Mouse (Mus musculus): ENCODE measurements around the gene Dip2b. TPM values are rescaled to one million over a fixed set of nuclear protein-coding genes. Genes with fewer than 3 reads are reported as not detected.

Dip2b gene
- polyA plus RNA-seq, 1 experiment from 2014 or later: 22.8 TPM

DNA sequence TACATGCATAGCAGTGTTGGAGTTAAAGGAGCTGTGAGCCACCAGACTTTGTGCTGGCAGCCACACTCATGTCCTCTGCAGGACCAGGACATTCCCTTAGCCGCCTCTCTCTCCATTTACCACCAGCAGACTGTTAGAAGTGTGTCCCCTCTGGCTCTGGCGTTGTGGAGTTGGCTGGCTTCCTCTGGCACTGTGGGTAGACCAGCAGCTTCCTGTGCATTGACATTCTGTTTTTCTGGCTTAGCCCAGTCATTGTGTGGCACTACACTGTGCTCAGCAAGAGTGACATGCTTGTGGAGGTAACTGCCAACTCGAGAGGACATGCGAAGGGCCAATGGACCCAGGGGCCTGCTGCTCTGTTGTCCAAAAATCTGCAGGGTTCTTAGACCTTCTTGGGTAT lies 141.8 kb downstream of the Dip2b start:
- Histone ChIP-seq H3K36me3 (ENCODE audit: inconsistent target) (peaks cover 41% of the 10 kb centered on the region), H3K27ac (no peak overlapping the region), H3K79me2 (ENCODE audit: inconsistent target) (no peaks in the 10 kb centered on the region), H3K4me3 (ENCODE audit: inconsistent target) (no peak overlapping the region)
- WGBS (ENCODE audit: missing documents): 43% methylated on average over 4 of the region's 4 CpGs

DNA sequence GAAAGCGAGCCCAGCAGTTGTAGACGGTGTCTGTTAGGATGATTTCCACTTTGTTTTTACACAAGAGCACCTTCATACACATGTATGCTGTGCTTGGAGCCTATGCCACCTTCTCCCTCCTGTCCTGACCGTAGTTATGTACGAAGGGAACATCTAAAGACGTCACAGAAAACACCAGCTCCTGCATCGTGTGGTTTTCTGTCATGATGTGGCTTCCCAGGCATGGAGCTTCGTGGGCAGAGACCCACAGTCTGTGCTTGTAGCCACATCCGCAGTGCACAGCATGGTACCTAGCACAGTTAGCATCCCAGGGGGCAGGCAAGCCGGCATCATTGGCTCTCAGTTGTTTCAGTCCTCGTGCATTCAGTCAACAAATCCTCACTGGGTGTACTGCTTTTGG lies 143.4 kb downstream of the Dip2b start:
- Histone ChIP-seq H3K36me3 (ENCODE audit: inconsistent target) (peaks cover 53% of the 10 kb centered on the region), H3K4me3 (ENCODE audit: inconsistent target) (no peak overlapping the region), H3K27ac (no peak overlapping the region), H3K79me2 (ENCODE audit: inconsistent target) (no peaks in the 10 kb centered on the region)
- WGBS (ENCODE audit: missing documents): 74% methylated on average over 10 of the region's 10 CpGs

DNA sequence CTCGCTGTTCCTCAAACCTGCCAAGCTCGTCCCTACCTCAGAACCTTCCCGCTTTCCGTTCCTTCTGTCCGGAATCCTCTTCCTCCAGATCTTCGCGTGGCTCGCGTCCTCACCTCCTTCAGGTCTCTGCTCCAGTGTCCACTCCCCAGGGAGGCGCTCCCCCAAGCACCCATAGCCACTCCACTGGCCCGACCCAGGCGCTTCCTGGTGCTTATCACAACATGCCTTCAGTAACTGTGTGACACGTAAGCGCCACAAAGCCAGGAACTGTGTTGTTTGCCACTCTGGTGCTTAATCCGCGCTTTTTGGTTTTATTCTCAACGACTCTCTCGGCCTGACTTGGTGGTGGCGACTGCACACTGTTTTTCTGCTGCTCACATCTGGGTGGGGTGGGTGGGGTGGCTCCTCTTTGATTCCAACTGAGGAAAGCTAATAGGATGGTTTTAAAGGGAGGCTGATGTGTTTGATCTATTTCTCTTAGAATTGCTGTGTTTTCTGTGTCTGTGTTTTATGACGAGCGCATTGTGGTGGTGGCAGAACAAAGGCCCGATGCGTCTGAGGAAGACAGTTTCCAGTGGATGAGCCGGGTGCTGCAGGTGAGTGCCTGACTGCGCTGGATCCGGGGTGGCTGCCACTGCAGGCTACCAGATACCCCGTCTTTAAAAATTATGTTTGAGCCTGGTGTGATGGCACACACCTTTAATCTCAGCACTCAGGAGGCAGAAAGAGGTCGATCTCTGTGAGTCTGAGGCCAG lies 144.2 kb downstream of the Dip2b start:
- H3K36me3 ChIP-seq (ENCODE audit: inconsistent target): peaks cover 53% of the 10 kb centered on the region
- WGBS (ENCODE audit: missing documents): 90% methylated on average over 28 of the region's 28 CpGs
- no peak overlapping the region for H3K27ac ChIP-seq
- no peaks in the 10 kb centered on the region for H3K79me2 ChIP-seq (ENCODE audit: inconsistent target)
- no peak overlapping the region for H3K4me3 ChIP-seq (ENCODE audit: inconsistent target)

DNA sequence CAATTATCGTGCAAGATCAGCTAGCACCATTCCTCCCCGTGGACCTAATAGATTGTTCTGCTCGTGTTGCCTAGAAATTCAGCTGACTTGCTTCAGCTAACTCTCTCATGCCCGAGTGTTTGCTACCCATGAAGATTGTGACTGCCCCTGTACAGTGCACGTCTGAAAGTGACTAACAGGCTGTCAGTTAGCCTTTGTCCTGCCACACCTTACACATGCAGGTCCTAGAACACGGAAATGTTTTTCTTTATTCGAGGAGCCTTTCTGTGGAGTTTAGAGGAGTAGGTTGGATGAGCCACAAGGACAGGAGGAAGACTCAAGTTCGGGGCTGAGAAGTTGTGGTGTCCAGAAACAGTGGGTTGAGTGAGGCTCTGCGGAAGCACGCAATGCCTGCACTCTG lies 145.0 kb downstream of the Dip2b start:
- Histone ChIP-seq H3K27ac (no peak overlapping the region), H3K4me3 (ENCODE audit: inconsistent target) (no peak overlapping the region), H3K79me2 (ENCODE audit: inconsistent target) (no peaks in the 10 kb centered on the region), H3K36me3 (ENCODE audit: inconsistent target) (peaks cover 53% of the 10 kb centered on the region)
- 92% methylated on average over 10 of the region's 10 CpGs for WGBS (ENCODE audit: missing documents)

DNA sequence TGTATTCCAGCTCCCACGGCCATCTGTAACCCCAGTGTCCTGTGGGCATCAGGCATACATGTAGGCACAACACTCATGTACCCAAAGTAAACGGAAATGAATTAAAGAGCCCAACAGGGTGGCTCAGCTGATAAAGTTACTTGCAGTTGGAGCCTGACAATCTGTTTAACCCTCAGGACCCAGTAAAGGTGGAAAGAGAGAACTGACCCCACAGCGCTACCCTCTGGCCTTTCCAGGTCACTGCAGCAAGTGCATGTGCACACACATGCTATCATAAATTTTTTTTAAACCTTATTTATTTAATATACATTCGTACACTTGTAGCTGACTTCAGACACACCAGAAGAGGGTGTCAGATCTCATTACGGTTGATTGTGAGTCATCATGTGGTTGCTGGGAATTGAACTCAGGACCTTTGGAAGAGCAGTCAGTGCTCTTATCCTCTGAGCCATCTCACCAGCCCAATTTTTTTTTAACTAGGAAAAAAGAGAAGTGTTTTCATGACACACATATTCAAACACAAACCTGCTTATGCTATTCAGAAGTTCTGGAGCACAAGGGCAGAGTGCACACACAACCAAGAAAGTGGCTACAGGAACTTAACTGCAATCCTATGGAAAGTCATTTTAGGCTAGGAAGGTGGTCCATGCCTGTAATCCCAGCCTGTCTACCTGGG lies 146.5 kb downstream of the Dip2b start:
- Histone ChIP-seq H3K79me2 (ENCODE audit: inconsistent target) (no peaks in the 10 kb centered on the region), H3K4me3 (ENCODE audit: inconsistent target) (no peak overlapping the region), H3K27ac (0 out of 2 replicates have a peak overlapping the region, but pooled peaks have one; percentile 7), H3K36me3 (ENCODE audit: inconsistent target) (peaks cover 65% of the 10 kb centered on the region)
- WGBS (ENCODE audit: missing documents): 84% methylated on average over 5 of the region's 5 CpGs

GRCm38 (mm10) chr15:100186234-100186633 lies 147.8 kb downstream of the Dip2b start:
- 97% methylated on average over 9 of the region's 9 CpGs for WGBS (ENCODE audit: missing documents)
- no peak overlapping the region for H3K4me3 ChIP-seq (ENCODE audit: inconsistent target)
- H3K79me2 ChIP-seq (ENCODE audit: inconsistent target): no peaks in the 10 kb centered on the region
- H3K36me3 ChIP-seq (ENCODE audit: inconsistent target): peaks cover 71% of the 10 kb centered on the region
- H3K27ac ChIP-seq: peak overlapping the region; percentile 84; the same call in 1 of the 2 replicates

DNA sequence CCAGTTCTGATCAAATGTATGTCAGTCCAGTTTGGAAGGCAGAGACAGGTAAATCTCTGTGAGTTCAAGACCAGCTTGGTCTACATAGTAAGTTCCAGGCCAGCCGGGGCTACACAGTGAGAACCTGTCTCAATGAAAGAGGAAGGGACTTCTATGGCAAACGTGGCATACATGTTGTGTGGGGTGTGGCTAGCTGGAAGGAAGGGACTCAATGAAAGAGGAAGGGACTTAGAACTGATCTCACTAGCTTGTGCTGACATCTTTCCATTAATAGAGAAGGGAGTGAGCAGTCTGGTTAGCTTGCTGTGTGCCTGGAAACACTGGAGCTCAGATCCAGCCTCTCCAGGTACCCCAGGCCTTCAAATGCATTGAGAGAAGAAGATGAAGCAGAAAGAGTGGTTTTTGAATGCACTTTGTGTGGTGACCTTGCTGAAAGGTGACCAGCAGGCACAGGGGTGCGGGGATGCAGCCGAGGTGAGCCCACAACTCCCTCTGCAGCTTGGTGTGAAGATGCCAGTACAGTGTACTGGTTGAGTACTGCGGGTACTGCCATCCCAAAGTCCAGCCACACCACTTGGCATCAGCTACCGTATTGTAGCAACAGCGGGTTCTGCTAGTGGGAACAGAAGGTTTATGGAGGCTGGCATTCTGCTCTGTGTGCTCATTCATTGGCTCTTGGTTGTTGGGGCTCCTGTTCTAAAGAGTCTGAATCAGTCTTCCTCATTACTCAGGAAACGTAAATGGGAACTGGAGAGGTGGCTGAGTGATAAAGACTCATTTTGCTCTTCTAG lies 148.6 kb downstream of the Dip2b start:
- Histone ChIP-seq H3K4me3 (ENCODE audit: inconsistent target) (no peak overlapping the region), H3K36me3 (ENCODE audit: inconsistent target) (peaks cover 71% of the 10 kb centered on the region), H3K27ac (peak overlapping the region; percentile 84), H3K79me2 (ENCODE audit: inconsistent target) (no peaks in the 10 kb centered on the region)
- WGBS (ENCODE audit: missing documents): 64% methylated on average over 8 of the region's 8 CpGs

- 95% methylated on average over 5 of the region's 5 CpGs for WGBS (ENCODE audit: missing documents)
- H3K27ac ChIP-seq: no peak overlapping the region
- H3K79me2 ChIP-seq (ENCODE audit: inconsistent target): no peaks in the 10 kb centered on the region
- H3K4me3 ChIP-seq (ENCODE audit: inconsistent target): no peak overlapping the region
- H3K36me3 ChIP-seq (ENCODE audit: inconsistent target): peaks cover 72% of the 10 kb centered on the region
Measured at GRCm38 (mm10) chr15:100188542-100188941, 150.1 kb downstream of the Dip2b start.

DNA sequence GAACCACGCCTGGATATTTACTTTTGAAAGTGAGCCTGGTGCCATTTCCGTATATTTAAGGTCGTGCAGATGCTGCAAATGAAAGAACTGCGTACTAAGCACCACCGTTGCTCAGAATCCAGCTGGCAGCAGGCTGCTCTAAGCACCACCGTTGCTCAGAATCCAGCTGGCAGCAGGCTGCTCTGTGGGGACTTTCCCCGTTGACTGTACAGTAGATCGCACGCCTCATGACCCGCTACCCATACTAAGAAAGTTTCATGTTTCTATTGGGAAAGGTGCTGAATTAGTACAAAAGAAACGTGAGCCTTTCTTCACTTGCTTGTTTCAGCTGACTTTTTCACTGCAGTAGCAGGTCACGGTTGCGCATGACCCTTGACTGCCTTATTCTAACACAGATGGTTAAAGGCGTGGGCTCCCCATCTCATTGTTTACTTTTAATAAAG lies 150.5 kb downstream of the Dip2b start:
- H3K36me3 ChIP-seq (ENCODE audit: inconsistent target): peaks cover 72% of the 10 kb centered on the region
- no peak overlapping the region for H3K4me3 ChIP-seq (ENCODE audit: inconsistent target)
- H3K27ac ChIP-seq: no peak overlapping the region
- 93% methylated on average over 14 of the region's 14 CpGs for WGBS (ENCODE audit: missing documents)
- no peaks in the 10 kb centered on the region for H3K79me2 ChIP-seq (ENCODE audit: inconsistent target)

- Histone ChIP-seq H3K79me2 (ENCODE audit: inconsistent target) (no peaks in the 10 kb centered on the region), H3K4me3 (ENCODE audit: inconsistent target) (no peak overlapping the region), H3K27ac (no peak overlapping the region), H3K36me3 (ENCODE audit: inconsistent target) (peaks cover 74% of the 10 kb centered on the region)
- 92% methylated on average over 4 of the region's 5 CpGs for WGBS (ENCODE audit: missing documents)
Measured at GRCm38 (mm10) chr15:100190083-100190482, 151.6 kb downstream of the Dip2b start.

DNA sequence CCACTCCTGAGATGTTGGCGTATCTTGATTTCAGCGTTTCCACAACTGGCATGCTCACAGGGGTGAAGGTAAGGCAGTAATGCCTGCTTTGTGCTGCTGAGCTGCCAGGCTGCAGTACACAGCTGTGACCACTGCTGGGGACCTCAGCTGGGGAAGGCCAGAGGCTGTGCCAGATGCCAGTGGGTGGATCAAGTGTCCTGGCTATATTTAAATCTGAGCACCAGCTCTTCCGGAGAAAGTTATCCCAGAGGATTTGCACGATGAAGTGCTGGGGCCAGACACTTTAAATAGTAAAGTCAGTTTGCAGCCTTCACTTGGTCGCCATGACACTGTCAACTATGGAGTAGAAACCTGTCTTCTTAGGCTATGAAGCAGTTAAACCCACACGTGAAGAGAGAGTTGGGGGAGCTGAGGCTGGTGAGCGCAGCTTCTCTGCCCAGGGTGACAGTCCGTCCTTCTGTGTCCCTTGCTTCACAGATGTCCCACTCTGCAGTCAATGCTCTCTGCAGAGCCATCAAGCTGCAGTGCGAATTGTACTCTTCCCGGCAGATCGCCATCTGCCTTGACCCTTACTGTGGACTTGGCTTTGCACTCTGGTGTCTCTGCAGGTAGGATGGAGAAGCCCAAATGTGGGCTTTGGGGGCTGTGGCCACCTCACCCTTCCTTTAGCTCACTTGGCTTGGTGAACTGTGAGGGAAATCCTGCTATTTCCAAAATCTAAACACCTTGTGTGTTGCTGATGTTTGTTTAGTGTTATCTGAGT lies 160.7 kb downstream of the Dip2b start:
- Histone ChIP-seq H3K27ac (no peak overlapping the region), H3K79me2 (ENCODE audit: inconsistent target) (no peaks in the 10 kb centered on the region), H3K4me3 (ENCODE audit: inconsistent target) (no peak overlapping the region), H3K36me3 (ENCODE audit: inconsistent target) (peaks cover 68% of the 10 kb centered on the region)
- WGBS (ENCODE audit: missing documents): 98% methylated on average over 11 of the region's 11 CpGs

GRCm38 (mm10) chr15:100199790-100200189 lies 161.3 kb downstream of the Dip2b start:
- Histone ChIP-seq H3K36me3 (ENCODE audit: inconsistent target) (peaks cover 62% of the 10 kb centered on the region), H3K4me3 (ENCODE audit: inconsistent target) (no peak overlapping the region), H3K79me2 (ENCODE audit: inconsistent target) (no peaks in the 10 kb centered on the region), H3K27ac (no peak overlapping the region)
- 100% methylated on average over 3 of the region's 3 CpGs for WGBS (ENCODE audit: missing documents)

- 75% methylated on average over 3 of the region's 3 CpGs for WGBS (ENCODE audit: missing documents)
- H3K27ac ChIP-seq: no peak overlapping the region
- no peak overlapping the region for H3K4me3 ChIP-seq (ENCODE audit: inconsistent target)
- H3K79me2 ChIP-seq (ENCODE audit: inconsistent target): no peaks in the 10 kb centered on the region
- peaks cover 57% of the 10 kb centered on the region for H3K36me3 ChIP-seq (ENCODE audit: inconsistent target)
Measured at GRCm38 (mm10) chr15:100201806-100202205, 163.3 kb downstream of the Dip2b start.

DNA sequence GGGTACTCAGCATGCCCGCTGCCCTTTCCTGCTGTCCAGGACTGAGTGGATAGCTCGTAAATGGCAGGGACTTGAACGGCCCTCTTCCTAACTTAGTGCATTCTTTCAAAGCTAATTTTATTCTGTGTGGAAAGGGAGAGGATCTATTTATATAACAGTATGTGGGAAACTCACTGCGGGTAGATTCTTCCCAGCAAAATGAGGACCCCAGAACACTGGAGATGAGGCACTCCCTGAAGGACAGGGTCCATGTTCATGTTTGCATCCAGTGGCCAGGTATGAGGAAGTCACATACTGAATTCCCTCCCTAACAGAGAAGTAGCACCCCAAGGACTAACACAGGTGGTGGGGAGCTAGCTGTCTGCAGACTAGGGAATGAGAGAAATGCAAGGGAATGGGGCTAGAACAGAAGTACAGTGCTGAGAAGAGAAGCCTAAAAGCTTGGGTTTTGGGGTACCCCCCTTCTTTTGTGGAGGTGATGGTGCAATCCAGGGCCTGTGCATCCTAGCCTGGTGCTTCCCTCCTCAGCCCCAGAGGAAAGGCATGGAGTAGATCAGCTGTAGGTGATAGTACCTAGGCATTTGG lies 164.1 kb downstream of the Dip2b start:
- no peak overlapping the region for H3K27ac ChIP-seq
- WGBS (ENCODE audit: missing documents): 89% methylated on average over 4 of the region's 4 CpGs
- peaks cover 59% of the 10 kb centered on the region for H3K36me3 ChIP-seq (ENCODE audit: inconsistent target)
- H3K79me2 ChIP-seq (ENCODE audit: inconsistent target): no peaks in the 10 kb centered on the region
- H3K4me3 ChIP-seq (ENCODE audit: inconsistent target): no peak overlapping the region

Measured in macrophage (primary cell).